Mouse (Mus musculus): ENCODE measurements around the gene Sema4a.

Gene Sema4a

DNA sequence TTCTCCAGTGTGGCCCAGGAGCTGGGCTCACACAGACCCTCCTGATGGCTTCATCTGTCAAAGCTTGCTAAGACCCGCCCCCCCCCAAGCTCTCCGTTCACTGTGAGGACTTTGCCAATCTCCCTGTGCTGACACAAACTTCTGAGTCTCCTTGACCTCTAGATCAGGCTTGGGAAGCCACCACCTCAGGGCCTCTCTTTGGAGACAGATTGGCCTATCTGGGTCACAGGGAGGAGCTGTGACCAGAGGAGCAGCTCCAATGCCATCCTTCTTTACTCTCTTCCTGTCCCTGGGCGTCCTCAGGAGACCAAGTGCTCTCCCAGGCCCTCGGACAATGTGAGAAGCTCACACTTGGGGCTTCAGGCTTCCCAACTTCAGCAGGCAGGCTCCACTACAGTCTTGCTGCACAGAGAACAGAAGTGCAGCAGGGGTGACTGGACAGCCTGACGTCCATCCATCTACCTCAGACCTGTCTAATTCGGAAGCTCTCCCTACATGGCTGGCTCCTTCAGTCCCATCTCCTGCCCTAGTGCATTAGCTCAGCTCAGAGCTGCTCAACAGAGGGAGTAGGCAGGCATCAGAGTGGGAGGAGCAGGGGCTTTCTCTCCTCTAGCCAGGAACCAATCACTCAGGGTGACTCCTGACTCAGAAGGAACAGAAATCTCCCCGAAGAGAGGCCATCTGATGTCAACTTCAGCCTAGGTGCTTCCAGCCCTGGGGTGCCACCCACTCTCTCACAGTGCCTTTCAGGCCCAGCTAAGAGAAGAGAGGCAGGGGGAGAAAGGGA lies 4.0 kb downstream of the Sema4a start:
- in situ Hi-C loops (cut with MboI, MseI), result no loop called here

DNA sequence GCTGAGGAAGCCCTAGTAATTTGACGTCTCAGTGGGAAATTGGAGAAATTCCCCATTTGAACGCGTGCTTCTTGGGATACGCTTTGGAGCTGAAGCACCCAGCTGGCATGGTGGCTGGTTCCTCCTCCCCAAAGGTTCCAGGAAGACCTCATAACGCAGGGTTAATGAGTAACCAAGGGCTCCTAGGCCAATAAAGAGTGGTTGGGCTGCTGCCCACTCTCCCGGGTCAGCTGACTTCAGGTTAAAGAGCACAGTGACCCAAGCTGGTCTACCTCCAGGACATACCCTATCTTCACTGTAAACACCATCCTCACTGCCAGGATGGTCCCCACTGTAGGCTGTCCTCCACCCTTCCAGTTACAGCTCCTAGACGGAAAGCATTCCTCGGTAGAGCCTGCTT lies 4.7 kb downstream of the Sema4a start:
- in situ Hi-C loops (cut with MboI, MseI), result no loop called here

DNA sequence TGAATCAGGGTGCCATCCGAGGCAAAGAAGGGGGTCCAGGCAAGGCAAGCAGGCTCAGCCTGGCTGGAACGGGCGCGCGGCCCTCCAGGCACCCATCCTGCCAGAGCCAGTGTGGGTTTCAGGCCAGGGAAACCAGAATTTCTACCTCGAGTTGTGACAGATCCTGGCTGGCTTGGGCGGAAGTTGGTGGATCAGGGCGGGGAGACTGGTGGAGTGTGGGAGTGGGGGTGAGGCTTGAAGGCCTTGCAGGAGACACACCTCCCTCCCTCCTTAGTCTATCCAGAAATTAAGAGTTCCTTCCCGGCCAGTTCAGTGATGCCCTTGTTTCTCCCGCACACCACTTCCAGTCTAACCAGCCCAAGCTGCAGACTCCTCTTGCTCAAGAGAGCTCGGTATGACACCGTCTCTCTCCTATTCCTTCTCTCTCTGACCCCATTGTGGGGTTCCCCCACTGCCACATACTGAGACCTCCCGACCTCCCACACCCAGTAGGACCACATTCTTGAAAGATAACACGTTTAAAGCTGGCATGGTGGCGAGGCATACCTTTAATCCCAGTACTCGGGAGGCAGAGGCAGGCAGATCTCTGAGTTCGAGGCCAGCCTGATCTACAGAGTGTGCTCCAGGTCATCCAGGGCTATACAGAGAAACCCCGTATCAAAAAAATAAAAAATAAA lies 5.3 kb downstream of the Sema4a start:
- in situ Hi-C loops (cut with MboI, MseI), result no loop called here

DNA sequence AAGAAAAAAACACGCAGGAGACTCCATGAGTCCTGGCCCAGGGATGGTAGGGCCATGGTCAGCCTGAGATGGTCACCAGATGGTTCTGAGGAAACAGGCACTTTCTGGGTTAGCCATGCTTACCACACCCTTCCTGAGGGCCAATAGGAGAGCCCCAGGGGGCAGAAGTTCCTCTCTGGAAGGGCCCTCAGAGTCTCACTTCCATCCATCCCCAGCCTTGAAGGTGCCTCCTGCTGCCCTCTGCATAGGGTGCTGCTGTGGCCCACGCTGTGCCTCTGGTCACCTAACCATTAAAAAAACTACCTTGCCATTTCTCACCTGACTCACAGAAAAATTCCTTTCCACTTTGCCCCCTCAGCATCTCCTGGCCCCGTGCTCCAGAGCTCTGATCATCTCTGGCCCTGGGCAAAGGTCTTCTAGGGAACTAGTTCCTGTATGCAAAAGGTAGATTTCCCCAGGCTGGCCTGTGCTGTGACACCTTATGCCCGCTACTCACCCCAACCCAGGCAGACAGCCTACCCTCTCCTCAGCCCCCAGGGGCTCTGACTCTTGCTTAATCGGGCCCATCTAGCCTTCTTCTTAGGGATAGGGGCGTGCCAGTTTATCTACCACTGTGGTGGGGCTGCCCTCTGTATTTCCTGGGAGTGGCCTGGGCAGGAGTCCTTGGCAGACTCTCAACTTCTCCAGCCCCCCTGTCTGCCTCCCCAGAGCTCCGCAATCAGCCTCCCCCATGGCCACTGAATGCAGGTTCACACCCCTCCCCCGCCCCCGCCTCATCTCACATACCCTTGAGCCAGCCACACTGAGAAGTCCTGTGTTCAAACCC lies 6.0 kb downstream of the Sema4a start:
- in situ Hi-C loops (cut with MboI, MseI), result no loop called here

DNA sequence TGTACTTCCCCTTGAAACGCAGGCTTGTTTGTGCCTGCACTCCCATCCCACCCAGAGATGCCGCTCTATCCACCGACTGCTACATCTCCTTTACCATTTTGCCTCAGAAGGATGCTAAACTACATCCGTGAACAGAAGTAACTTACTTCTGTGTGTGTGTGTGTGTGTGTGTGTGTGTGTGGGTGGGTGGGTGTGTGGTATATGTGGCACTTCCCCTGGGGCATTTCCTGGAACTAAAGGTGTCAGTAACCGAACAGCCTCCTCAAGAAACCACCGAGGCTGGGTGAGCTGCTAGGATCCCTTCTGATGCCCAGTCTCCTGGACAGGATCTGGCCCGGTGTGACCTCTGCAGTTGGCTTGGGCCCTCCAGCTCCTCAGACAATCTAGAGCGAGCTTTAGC lies 7.0 kb downstream of the Sema4a start:
- in situ Hi-C loops (cut with MboI, MseI), result no loop called here

DNA sequence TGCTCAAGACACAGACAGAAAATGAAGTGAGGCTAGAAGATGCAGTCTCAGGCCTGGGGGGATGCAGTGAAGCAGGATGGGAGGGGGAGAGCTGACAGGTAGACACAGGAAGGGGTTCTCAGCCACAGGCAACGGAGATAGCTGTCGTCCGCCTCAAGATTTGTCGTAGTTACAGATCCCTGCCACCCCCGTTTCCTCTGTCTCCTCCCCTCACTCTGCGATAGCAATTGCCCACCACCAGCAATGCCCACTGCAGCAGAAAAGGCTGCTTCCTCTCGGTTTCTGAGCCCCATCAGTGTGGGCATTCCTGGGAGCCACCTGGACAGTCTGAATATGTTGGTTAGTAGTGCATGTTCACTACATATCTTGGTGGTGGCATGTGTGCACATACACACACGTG lies 7.6 kb downstream of the Sema4a start:
- in situ Hi-C loops (cut with MboI, MseI), result no loop called here

DNA sequence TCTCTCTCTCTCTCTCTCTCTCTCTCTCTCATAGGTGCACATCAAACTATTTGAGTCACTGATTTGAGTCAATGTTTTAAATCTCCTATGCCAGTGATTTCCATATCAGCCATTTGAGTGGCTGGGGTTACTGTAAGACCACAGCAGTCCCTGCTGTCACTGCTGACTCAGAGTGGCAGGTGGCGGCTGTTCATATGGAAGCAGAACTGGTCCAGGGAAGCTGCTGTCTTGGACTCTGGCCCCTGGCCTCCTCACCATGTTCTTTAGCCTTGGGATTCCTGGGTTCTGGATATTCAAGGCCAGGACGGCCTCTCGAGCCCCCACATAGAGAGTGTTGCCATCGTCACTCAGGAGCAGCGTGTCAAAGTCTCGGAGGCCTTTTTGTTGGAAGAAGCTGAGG lies 8.3 kb downstream of the Sema4a start:
- in situ Hi-C loops (cut with MboI, MseI), result no loop called here

DNA sequence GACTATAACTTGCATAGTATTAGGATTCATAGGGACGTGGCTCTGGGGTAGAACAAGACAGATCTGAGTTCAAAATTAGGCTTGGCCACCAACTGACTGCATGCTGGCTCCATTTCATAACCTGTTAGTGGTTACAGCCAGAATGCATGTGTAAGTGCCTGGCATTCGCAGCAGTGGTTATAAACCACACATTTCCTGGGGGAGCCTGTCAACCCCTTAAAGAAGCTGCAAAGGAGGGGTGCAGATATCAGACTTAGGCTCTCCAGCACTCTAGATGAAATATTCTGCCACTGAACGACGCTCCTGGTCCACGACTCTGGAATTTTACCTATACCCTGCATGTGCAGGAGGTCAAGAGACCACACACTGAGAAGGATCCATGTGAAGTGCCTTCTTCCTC lies 8.7 kb downstream of the Sema4a start:
- in situ Hi-C loops (cut with MboI, MseI), result no loop called here

DNA sequence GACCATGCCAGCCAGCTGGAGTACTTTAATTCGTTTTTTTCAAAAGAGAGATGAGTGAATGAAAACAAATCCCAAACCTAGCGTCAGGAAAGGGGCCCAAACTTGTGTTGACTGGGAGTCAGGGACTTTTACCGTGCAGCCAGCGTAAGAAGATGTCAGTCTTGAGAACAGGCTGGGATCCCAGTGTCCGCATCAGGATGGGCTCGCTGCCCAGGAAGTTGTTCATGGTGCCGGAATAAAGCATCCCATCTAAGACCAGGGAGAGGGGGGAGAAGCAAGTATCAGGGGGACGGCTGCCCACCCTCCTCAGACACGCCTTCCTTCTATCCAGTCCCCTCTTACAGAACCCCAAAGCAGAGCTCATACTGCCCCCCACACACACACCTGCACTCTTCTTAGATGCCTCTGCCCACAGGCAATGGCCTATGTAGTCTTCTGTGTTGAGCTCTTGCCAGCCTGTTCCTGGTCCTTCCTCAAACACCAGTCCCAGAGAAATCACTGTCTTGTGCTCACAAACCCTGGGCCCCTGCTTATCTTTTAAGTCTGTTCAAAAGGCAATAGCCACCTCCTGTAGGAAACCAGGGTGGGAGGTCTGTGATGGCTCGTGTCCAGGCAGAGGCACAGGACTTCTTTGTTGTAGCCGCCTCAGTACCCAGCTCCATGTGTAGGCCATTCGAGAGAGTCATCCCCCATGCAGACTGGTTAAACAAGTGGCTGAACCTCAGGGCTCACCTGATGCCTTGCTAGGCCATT lies 10.4 kb downstream of the Sema4a start:
- in situ Hi-C loops (cut with MboI, MseI), result no loop called here

DNA sequence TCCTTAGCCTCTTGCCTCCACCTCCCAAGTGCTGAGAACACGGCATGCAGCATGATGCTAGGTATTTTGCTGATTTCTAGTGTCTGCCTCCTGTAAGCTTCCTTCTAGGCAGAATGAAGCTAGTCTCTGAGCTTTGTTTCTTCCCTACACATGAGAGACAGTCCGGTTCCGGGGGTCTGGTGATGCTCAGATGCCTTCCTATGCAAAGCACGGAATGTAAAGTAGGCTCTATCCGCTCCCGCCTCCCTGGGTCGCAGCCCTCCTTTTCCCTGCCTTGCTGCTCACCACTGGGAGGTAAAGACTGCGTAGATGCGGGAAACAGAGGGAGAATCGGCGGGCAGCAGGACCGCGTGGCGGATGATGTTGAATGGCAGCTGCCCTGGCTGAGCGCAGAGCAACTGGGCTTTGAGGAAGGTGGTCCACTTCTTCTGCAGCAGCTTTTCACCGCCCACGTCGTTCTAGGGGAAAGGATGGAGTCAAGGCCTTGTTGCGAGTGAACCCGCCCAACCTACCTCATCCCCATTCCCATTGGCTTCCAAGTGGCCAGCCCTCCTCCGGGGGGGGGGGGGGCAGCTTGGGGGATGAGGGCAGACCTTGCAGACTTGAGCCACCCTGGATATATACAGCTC lies 11.5 kb downstream of the Sema4a start:
- in situ Hi-C loops (cut with MboI, MseI), result no loop called here

DNA sequence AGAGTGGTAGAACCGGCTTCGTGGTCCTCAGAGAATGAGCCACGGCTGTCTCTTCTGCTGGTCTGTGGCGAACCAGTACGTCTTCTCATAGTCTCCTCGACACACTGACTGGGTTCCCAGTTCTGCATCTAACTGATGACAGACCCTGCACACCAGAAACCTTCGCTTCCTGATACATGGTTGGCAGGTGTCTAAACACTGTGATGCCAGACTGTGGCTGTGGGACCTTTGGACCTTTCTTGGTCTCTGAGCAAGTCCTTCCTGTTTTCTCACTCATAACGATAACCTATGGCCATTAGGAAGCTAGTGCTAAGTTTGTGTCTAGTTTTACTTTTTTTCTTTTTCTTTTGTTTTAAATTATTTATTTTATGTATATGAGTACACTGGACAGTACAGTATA lies 12.5 kb downstream of the Sema4a start:
- in situ Hi-C loops (cut with MboI, MseI), result no loop called here

DNA sequence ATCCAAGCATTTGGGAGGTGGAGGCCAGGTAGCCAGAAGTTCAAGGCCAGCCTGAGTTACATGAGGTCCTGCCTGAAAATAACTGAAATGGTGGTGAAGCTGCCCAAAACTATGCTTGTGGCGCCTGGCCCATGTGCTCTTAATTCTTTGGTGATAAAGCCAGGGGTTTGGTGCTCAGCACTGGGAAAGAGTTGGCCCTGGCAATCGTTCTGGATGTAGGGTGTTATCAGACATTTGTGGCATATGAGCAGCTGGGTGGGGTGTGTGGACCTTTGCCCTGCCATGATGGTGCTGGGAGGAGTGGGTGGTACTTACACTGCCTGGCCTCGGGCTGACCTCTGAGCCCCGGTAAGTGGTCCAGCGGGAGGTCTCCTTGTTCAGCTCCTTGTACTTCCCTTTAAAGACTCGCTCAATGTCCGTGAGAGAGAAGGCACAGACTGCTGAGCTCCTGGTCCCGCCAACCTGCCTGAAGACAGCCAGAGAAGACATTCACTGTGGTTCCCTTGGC lies 13.3 kb downstream of the Sema4a start:
- in situ Hi-C loops (cut with MboI, MseI), result no loop called here

DNA sequence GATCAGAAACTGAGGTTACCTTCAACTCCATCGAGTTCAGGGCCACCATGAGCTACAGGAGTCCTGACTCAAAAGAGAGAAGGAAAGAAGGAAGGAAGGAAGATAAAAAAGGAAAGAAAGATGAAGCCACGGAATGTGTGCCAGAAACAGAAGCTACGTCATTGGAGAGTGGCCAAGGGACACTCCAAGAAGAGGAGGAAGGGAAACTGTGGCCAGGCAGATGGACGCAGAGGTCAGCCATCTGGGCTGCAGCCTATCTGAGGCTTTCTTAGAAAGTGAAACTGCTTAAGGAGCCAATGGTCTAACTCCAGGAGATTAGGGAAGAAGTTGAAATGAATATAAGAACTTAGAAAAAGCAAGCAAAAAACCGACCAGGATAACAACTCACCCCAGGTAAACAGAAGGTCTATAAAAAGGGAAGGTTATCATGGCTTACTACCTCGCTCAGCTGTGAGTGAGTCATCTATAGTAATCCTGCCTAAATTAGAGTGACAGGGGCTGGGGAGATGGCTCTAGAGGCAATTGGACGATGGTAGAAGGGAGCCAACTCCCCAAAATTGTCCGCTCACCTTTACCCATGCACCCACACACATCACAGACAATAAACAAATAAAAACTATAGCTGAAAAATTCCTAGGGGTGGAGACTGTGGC lies 14.4 kb downstream of the Sema4a start:
- in situ Hi-C loops (cut with MboI, MseI), result no loop called here

DNA sequence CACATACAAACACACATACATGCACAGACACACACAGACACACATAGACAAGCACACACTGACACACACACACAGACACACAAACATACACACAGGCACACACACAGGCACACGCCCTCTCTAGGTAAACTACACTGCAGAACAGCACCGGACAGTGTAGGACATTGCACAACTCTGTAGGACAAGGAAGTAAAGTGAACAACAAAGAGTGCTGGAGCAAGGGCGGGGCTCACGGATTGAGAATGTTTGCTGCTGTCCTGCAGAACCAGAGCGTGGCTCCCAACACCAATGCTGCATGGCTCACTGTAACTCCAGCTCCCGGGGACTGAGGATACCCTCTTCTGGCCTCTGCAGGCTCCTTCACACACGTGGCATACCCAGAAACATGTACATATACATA lies 18.1 kb downstream of the Sema4a start:
- in situ Hi-C loops (cut with MboI, MseI), result no loop called here

DNA sequence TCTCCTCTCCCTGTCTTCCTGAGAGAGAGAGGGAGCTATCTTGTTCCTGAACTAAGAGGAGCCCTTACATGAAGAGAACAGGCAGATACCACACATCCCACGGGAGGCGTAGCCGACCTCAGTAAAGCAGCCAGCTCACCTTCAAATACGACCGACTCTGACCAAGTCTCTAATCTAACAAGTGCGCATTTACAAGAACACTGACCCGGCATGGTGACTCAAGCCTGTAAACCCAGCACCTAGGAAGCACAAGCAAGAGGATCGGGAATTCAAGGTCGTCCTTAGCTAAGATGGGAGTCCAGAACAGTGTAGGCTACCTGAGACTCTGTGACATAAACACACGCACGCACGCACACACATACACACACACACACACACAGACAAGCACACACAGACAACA lies 18.5 kb downstream of the Sema4a start:
- in situ Hi-C loops (cut with MboI, MseI), result no loop called here

DNA sequence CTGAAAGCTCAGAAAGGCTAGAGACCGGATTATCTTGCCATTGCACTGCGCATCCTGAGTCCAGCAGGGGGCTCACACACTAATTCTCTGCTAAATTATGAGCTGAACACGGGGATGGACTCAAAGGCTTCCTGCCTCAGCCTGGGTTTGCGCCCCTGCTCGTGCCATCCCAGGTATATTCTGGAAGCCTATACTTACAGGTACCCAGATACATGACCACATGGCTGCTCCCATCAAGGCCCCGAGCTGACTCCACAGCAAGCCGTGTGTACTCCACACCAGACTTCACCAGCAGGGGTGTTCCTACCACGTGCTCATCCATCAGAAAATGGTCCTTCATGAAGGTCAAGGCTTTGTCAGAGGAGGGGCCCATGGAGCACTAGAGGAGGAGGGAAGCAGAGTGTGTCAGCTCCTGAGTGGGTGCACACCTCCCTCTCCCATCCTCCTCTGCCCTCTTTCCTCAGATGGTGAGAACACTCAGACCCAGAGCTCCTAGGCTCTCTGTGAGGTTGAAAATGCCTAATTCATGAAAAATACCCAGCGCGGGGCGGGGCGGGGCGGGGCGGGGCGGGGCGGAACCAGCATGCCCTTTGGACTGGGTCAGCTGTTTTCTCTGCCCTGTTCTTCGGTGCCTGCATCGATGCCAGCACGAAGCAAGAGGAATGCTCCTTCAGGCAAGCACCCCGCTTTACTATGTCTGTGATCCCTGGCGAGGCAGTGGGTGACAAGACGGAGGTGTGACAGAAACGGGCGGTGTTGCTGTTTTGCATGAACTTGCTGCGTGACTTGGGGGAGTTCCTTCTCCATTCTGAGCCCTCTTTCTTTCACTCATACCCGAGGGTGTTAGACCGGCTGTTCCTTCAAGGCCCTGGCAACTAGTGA lies 20.2 kb downstream of the Sema4a start:
- in situ Hi-C loops (cut with MboI, MseI), result no loop called here

DNA sequence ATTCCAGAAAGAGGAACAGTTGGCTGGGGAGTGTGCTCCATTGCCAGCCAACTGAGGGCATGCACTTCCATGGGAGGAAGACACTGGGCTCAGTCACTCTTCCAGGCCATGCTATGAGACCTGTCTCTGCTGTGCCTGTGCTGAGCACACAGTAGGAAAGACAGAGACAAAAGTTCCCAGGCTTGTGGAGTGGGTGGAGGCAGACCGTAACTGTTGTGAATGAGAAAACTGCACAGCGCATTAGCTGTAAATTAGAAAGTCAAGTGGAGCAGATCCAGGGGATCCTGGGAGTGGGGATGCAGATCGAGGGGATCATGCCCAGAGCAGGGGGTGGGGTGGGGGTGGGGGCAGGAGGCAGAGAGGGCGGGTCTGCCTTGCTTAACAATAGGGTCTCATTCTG lies 21.4 kb downstream of the Sema4a start:
- in situ Hi-C loops (cut with MboI, MseI), result loop anchor here (5.0 kb wide), 1 partner anchor 33 kb away; no protein-coding TSS in a partner anchor

DNA sequence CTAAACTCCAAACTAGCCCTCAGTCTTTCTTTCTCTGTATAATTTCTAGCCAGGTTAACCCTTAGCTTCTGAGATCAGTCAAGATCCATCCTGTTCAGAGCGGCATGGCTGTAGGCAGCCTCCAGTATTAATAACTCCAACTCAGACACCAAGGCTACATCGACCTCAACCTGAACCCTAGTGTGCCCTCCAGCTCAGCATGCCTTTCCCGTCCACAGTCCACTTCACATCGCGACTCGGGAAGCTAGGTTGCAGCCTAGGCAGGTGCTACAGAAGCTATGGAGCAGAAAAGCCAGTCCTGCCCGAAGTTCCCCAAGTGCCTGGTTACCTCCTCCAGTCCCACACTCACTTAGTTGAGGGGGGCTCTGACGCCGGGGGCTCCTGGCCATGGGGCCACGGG lies 23.5 kb downstream of the Sema4a start:
- in situ Hi-C loops (cut with MboI, MseI), result loop anchor here (5.0 kb wide), 1 partner anchor 35 kb away; no protein-coding TSS in a partner anchor

Data from T-helper 2 cell (primary cell).